8 mouse cellular contexts compared by ENCODE assay signal in genomic region chr7:45923762-45924428, GRCm38 (mm10). TPM values are rescaled to one million over a fixed set of nuclear protein-coding genes. Genes with fewer than 3 reads are reported as not detected.
DNase-seq lines count a peak whose midpoint lies in the region; ATAC-seq lines count a peak whose summit lies in the region.

Gene Ccdc114, plus strand, starts transcription at chr7:45924072.

- 8% methylated on average over 24 of the region's 24 CpGs for WGBS in embryonic facial prominence, embryonic 15.5 days
- WGBS in heart, embryonic 13.5 days, result 4% methylated on average over 24 of the region's 24 CpGs
- 4% methylated on average over 24 of the region's 24 CpGs for WGBS in kidney, embryonic 16.5 days
- 8% methylated on average over 24 of the region's 24 CpGs for WGBS in lung, embryonic 16.5 days

- H3K4me2 ChIP-seq in embryonic facial prominence, embryonic 15.5 days (replicated peaks), result peak within 1 kb of the TSS; percentile 69
- H3K4me2 ChIP-seq in heart, embryonic 13.5 days, result peak within 1 kb of the TSS; percentile 75
- peak within 1 kb of the TSS; percentile 68 for H3K4me2 ChIP-seq in kidney, embryonic 16.5 days (replicated peaks; ENCODE audit: low read depth, low read length)
- peak within 1 kb of the TSS; percentile 79 for H3K4me2 ChIP-seq in lung, embryonic 16.5 days (ENCODE audit: low read depth, low read length)

- peak; percentile 12; the same call in 1 of the 2 replicates for ATAC-seq in embryonic facial prominence, embryonic 15.5 days (ENCODE audit: insufficient number of reproducible peaks, low FRiP score, low TSS enrichment, low read depth)
- peak; percentile 40; the same call in 1 of the 2 replicates for ATAC-seq in heart, embryonic 13.5 days (ENCODE audit: extremely low read depth, insufficient number of reproducible peaks, low FRiP score, low TSS enrichment)
- ATAC-seq in kidney, embryonic 16.5 days (ENCODE audit: low FRiP score, low TSS enrichment), result peak; percentile 86
- ATAC-seq in lung, embryonic 16.5 days (ENCODE audit: low read depth), result peak; percentile 64
- ATAC-seq in neutrophil, adult 5-6 weeks (ENCODE audit: extremely low read depth, insufficient number of reproducible peaks, low FRiP score, poor library complexity, severe bottlenecking), result peak; percentile 27; the same call in 1 of the 2 replicates

- H3K9me3 ChIP-seq in embryonic facial prominence, embryonic 15.5 days (replicated peaks), result no peaks in the 10 kb centered on the region
- peaks cover 5% of the 10 kb centered on the region for H3K9me3 ChIP-seq in heart, embryonic 13.5 days
- no peaks in the 10 kb centered on the region for H3K9me3 ChIP-seq in kidney, embryonic 16.5 days (ENCODE audit: low read length)
- H3K9me3 ChIP-seq in lung, embryonic 16.5 days (ENCODE audit: control insufficient read depth, low read length), result no peaks in the 10 kb centered on the region

- H3K27me3 ChIP-seq in embryonic facial prominence, embryonic 15.5 days, result peaks cover 8% of the 10 kb centered on the region
- H3K27me3 ChIP-seq in heart, embryonic 13.5 days (replicated peaks), result peaks cover 14% of the 10 kb centered on the region
- H3K27me3 ChIP-seq in kidney, embryonic 16.5 days (ENCODE audit: insufficient read depth, low read length), result no peaks in the 10 kb centered on the region
- peaks cover 4% of the 10 kb centered on the region for H3K27me3 ChIP-seq in lung, embryonic 16.5 days (ENCODE audit: control insufficient read depth, insufficient read depth, low read depth, low read length)

- DNase-seq in B cell, adult 2 months, result peak; percentile 69 to 71
- peak; percentile 82 for DNase-seq in adrenal gland, adult 8-10 months
- DNase-seq in urinary bladder, postnatal 14 days (ENCODE audit: low spot score), result peak; percentile 75

- H3K36me3 ChIP-seq in embryonic facial prominence, embryonic 15.5 days, result no peaks in the 10 kb centered on the region
- H3K36me3 ChIP-seq in heart, embryonic 13.5 days, result no peaks in the 10 kb centered on the region
- H3K36me3 ChIP-seq in kidney, embryonic 16.5 days (ENCODE audit: insufficient read depth, low read length), result 0 out of 2 replicates have a peak, but pooled peaks cover 2% of the 10 kb centered on the region
- H3K36me3 ChIP-seq in lung, embryonic 16.5 days (ENCODE audit: control insufficient read depth, insufficient read depth, low read length), result no peaks in the 10 kb centered on the region

- peaks cover 47% of the 10 kb centered on the region for H3K4me1 ChIP-seq in embryonic facial prominence, embryonic 15.5 days
- peaks cover 44% of the 10 kb centered on the region for H3K4me1 ChIP-seq in heart, embryonic 13.5 days
- H3K4me1 ChIP-seq in kidney, embryonic 16.5 days (ENCODE audit: insufficient read depth, low read length), result peaks cover 47% of the 10 kb centered on the region
- peaks cover 27% of the 10 kb centered on the region for H3K4me1 ChIP-seq in lung, embryonic 16.5 days (replicated peaks; ENCODE audit: control insufficient read depth, insufficient read depth, low read length)

- peak within 1 kb of the TSS; percentile 50 for H3K4me3 ChIP-seq in embryonic facial prominence, embryonic 15.5 days (replicated peaks)
- peak within 1 kb of the TSS; percentile 56 for H3K4me3 ChIP-seq in heart, embryonic 13.5 days
- peak within 1 kb of the TSS; percentile 53 for H3K4me3 ChIP-seq in kidney, embryonic 16.5 days (ENCODE audit: low read length)
- peak within 1 kb of the TSS; percentile 50 for H3K4me3 ChIP-seq in lung, embryonic 16.5 days (ENCODE audit: low read length)

- no peak within 1 kb of the TSS for H3K9ac ChIP-seq in embryonic facial prominence, embryonic 15.5 days
- peak within 1 kb of the TSS; percentile 73 for H3K9ac ChIP-seq in heart, embryonic 13.5 days
- peak within 1 kb of the TSS; percentile 65 for H3K9ac ChIP-seq in kidney, embryonic 16.5 days (replicated peaks; ENCODE audit: low read length)
- H3K9ac ChIP-seq in lung, embryonic 16.5 days (ENCODE audit: low read length), result peak within 1 kb of the TSS; percentile 65

- H3K27ac ChIP-seq in embryonic facial prominence, embryonic 15.5 days (replicated peaks), result peak within 1 kb of the TSS; percentile 98
- peak within 1 kb of the TSS; percentile 92 for H3K27ac ChIP-seq in heart, embryonic 13.5 days (replicated peaks)
- peak within 1 kb of the TSS; percentile 97 for H3K27ac ChIP-seq in kidney, embryonic 16.5 days (ENCODE audit: low read length)
- peak within 1 kb of the TSS; percentile 97 for H3K27ac ChIP-seq in lung, embryonic 16.5 days (ENCODE audit: low read length)

RNA-seq across cellular contexts. Expression of gene Ccdc114, which starts in this region (rescaled TPM):
- 10 to 100 TPM; 17.8 to 92.8 (median 47.9) TPM for total RNA-seq in adrenal gland, adult 8-10 months (2022)
- 5.7 and 9.8 TPM in 2 replicates for polyA plus RNA-seq in embryonic facial prominence, embryonic 15.5 days (2015; fragmentation: Nextera tagmentation; extraction: Ambion mirVana)
- polyA plus RNA-seq in heart, embryonic 13.5 days (2015; fragmentation: Nextera tagmentation; extraction: Ambion mirVana), result 2.7 and 3.4 TPM in 2 replicates
- 11.7 and 11.8 TPM in 2 replicates for polyA plus RNA-seq in kidney, embryonic 16.5 days (2015; fragmentation: Nextera tagmentation; extraction: Ambion mirVana)
- polyA plus RNA-seq in lung, embryonic 16.5 days (2015; fragmentation: Nextera tagmentation; extraction: Ambion mirVana), result 9.6 and 11.3 TPM in 2 replicates
- total RNA-seq in neutrophil, adult 5-6 weeks (2017), result 14.1 and 15.8 TPM in 2 replicates

Comparison
In these comparisons a context has a peak if more than half of its experiments do, and no peak if none do; other contexts are left out.
1. Peak in every context shown above with its lines: DNase-seq, ATAC-seq, H3K4me3 ChIP-seq and H3K27ac ChIP-seq.
2. ATAC-seq: peak in every context shown above with its lines; median percentile 86 in kidney, embryonic 16.5 days; 64 in lung, embryonic 16.5 days; 40 in heart, embryonic 13.5 days; 27 in neutrophil, adult 5-6 weeks; 12 in embryonic facial prominence, embryonic 15.5 days.